In the genomic region with DNA sequence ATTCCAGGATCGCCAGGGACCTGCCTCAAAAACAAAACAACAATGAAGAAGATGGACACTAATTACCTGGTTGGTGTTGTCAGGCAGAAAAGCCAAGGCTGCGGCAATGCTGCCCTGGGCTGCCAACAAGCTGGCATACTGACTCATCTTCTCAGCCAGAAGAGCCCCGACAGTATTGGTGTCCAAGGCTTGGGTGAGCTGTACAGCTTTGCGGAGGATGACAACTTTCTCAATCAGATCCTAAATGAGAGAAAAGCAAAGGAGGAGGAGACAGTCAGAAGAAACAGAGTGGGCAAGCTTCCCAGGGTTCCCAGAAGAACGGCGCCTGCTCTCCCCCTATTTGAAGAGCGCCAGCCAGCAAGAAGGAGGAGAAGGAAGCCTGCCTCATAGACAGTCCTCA, we compare ENCODE assay signal across 18 mouse cellular contexts. TPM values are rescaled to one million over a fixed set of nuclear protein-coding genes. Genes with fewer than 3 reads are reported as not detected.
A peak's percentile ranks its signal among the peaks of the same experiment; 100 is the strongest.
DNase-seq lines count a peak whose midpoint lies in the region; ATAC-seq and TF ChIP-seq lines count a peak whose summit lies in the region.
"Had no signal": no experiment of that assay in that cellular context is flagged by ENCODE, and none has a peak within 500 bp of the region (broad histone marks: within the 10 kb centered on the region; RNA-seq: fewer than 3 reads in every experiment).

No protein-coding gene starts in this region.

- ATAC-seq in frontal cortex, adult (ENCODE audit: low TSS enrichment) = peak; percentile 92
- no peak for ATAC-seq in megakaryocyte progenitor cell, adult 5-6 weeks (replicated peaks; ENCODE audit: poor library complexity)
- no peak for ATAC-seq in megakaryocyte-erythroid progenitor cell, adult 5-6 weeks (replicated peaks; ENCODE audit: low FRiP score, low TSS enrichment, poor library complexity, severe bottlenecking)

- DNase-seq in frontal cortex, postnatal 10 days (ENCODE audit: low spot score in 2 of 2) = no peak
- DNase-seq in adrenal gland, postnatal 25 days = peak; percentile 23
- peak; percentile 23 to 63 for DNase-seq in layer of hippocampus, adult 2 months (ENCODE audit: low spot score in 2 of 2)
- peak; percentile 48 to 52 for DNase-seq in right cerebral cortex, postnatal 10 days (ENCODE audit: low spot score in 2 of 2)
- no peak for DNase-seq in embryo, embryonic 10 days (ENCODE audit: low spot score)
- DNase-seq: B cell, adult 2 months; cerebellum, adult 18-20 months; embryo, embryonic 11 days; spleen, adult 18-20 months; thymus, postnatal 4 days had no signal

- no peak overlapping the region for H3K4me3 ChIP-seq in layer of hippocampus, adult 2 months
- H3K4me3 ChIP-seq: erythroblast, embryonic 14.5 days; heart, embryonic 15.5 days; hindbrain, embryonic 12.5 days; lung, embryonic 15.5 days had no signal

- no peak overlapping the region for H3K27ac ChIP-seq in layer of hippocampus, adult 2 months
- H3K27ac ChIP-seq: heart, embryonic 15.5 days; hindbrain, embryonic 12.5 days; lung, embryonic 15.5 days; stomach, postnatal 0 days had no signal

- TF ChIP-seq CTCF in layer of hippocampus, adult 2 months (conservative IDR thresholded peaks at IDR 0.05) = no peak

RNA-seq across cellular contexts. Expression of a gene that starts 34.9 kb away (rescaled TPM):
- 156 and 198 TPM in 2 replicates for total RNA-seq in adrenal gland, postnatal 25 days (2021)
- total RNA-seq in layer of hippocampus, adult 2 months (2021) = 100 to 1,000 TPM; 103 to 106 TPM
- total RNA-seq in megakaryocyte progenitor cell, adult 5-6 weeks (2015) = 158 and 166 TPM in 2 replicates
- total RNA-seq in megakaryocyte progenitor cell, adult 5-6 weeks (2017) = 125 and 137 TPM in 2 replicates
- total RNA-seq in megakaryocyte-erythroid progenitor cell, adult 5-6 weeks (2014; fragmentation: Nextera tagmentation) = 121 and 126 TPM in 2 replicates
- 95.7 and 121 TPM in 2 replicates for total RNA-seq in megakaryocyte-erythroid progenitor cell, adult 5-6 weeks (2017)

Comparison
In these comparisons a context has a peak if more than half of its experiments do, and no peak if none do; other contexts are left out.
1. DNase-seq: peak in adrenal gland, postnatal 25 days (single experiment), layer of hippocampus, adult 2 months (2 of 2) and right cerebral cortex, postnatal 10 days (2 of 2); none in frontal cortex, postnatal 10 days (0 of 2) and embryo, embryonic 10 days (single experiment).